Mouse (Mus musculus): Measurements from ENCODE around the gene Ccdc40.

GRCm38 (mm10) chr11:119281030-119281429, 52.7 kb downstream of the Ccdc40 start:
- TF ChIP-seq GATA1 (IDR thresholded peaks at IDR 0.05; ENCODE audit: borderline replicate concordance, low read length) (no peak), FLI1 (IDR thresholded peaks at IDR 0.05; ENCODE audit: low read length) (no peak)

Data from megakaryocyte, embryonic 14.5 days (primary cell).